Mouse (Mus musculus): Measurements from ENCODE around the gene Tcf7l2. TPM values are rescaled to one million over a fixed set of nuclear protein-coding genes. Genes with fewer than 3 reads are reported as not detected.

Gene Tcf7l2
- total RNA-seq, 2 experiments from 2014 or later: 8.1 to 12.1 TPM

DNA sequence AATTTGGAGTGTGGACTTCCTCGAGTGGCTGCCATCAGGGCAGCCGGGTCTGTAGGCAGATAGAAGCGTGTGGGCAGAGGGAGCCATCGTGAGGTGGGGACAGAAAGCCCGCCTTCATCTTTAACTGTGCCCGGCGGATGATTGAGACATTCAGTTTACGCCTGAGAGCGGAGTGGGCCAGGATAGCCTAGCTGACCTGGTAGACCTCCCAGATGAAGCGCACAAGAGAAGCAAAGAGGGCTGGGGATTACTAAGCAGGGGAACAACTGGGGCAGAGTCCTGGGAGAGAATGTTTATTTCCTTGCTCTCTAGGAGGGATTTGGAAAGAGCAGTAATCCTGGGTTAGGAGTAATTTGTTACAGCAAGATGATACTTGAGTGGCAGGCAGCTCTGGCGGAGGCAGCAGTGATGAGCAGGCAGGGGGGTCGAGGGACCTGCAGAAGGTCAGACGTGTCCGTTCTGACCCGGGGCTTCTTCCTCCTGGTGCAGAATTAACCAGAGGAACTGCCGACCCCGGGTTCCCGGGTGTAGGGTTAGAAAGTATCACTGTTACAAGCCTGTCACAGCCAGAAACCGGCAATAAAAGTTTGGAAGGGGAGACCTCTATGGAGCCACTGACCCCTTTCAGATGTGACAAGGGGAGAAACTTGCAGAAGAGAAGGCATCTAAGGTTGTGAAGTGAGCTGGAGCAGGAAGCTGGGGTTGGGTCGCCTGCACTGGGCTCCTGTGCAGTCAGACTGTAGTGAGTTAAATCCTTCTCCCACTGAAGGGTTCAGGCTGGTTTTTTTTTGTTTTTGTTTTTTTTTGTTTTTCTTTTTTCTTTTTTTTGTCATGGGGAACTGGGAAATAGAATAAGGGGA, 65.8 kb downstream of the Tcf7l2 start:
- no peak for DNase-seq (ENCODE audit: low spot score in 2 of 2)
- intact Hi-C loops (cut with DNase I): no loop called here

DNA sequence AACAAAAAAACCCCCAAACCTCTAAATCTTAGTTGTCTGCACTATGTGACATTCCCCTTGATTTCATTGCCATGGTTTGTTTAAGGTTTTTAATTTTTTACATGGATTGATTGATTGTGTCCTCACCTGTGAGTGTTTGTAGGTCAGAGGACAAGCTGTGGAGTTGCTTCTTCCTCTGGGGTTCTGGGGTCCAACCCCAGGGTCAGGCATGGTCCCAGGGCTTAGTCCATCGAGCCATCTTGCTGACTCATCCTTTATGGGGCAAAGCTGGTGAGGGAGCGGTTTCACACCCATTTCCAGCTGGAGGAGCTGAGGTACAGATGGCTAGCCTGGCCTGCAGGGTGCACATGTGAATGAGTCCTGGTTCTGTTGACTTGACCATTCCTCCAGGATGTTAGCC, 66.7 kb downstream of the Tcf7l2 start:
- intact Hi-C loops (cut with DNase I): no loop called here
- no peak for DNase-seq (ENCODE audit: low spot score in 2 of 2)

DNA sequence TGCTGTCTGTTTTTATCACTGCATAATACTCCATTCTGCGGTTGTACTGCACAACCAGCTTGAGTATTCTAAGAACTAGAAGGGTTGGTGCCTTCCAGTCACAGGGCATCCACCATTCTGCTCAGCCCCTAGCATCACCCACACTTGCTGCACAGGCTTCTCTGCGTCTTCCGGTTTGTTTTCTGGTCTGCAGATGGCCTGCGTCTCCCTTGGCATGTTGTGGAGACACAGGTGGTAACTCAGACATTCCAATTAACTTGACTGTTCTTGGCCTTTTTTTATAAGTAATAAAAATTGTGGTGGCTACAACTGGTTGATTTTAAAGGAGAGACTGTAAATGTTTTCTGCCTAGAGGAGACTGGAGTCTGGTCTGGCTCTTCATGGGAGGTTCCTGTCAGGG, 67.9 kb downstream of the Tcf7l2 start:
- intact Hi-C loops (cut with DNase I): no loop called here
- no peak for DNase-seq (ENCODE audit: low spot score in 2 of 2)

DNA sequence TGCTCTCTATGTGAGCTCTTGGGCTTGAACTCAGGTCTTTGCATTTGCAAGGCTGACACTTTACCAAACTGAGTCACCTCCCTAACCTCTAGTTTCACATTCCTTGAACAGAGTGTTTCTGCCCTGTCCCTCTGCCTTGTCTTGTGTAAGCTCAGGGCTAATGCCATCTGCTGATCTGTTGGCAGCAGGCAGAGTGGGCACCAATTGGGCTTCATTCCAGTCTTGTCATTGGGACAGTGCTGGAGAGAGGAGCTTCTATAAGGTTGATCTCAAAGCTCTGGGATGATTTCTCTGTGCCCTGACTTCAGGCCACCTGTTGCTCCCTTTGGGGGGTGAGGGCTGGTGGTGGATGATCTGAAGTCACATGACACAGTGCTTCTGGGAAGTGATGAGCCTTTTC, 70.6 kb downstream of the Tcf7l2 start:
- intact Hi-C loops (cut with DNase I): no loop called here

DNA sequence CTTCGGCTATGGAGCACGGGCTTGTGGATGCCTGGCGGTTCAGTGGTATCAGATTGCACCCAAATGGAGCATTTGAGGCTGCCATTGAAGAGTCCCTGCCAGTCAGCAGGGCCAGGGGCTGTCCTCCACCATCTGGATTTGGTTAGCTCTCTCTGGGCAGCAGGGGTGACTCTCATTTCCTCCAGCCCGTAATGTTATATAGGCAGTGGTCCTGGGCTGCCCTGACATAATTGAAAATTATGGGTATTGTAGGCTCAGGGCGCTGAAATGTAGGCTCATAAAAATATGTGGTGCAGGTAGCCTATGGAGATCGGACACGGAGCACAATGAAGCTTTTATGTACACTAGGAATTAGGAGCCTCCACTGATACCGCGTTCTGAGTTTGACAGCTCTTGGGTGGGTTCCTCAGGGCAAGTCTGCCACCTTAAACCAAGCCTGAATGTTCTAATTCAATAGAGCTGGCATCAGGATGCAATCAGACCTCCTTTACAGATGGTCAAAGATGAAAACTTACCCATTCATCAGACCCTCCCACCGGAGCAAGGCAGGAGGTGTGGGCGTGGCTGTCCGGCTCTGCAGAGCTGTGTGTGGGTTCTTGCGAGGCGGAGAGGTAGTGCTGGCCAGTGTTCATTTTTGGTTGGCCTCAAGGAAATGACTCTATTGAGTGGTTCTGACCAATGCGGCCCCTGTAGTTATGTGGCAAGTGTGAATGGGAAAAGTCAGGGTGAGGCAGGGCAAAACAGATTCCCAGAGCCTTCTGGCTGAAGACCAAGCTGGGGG, 73.6 kb downstream of the Tcf7l2 start:
- DNase-seq (ENCODE audit: low spot score in 2 of 2): no peak
- intact Hi-C loops (cut with DNase I): no loop called here

More for the DNA sequence above, 70.6 kb downstream of the Tcf7l2 start:
- no peak for DNase-seq (ENCODE audit: low spot score in 2 of 2)

DNA sequence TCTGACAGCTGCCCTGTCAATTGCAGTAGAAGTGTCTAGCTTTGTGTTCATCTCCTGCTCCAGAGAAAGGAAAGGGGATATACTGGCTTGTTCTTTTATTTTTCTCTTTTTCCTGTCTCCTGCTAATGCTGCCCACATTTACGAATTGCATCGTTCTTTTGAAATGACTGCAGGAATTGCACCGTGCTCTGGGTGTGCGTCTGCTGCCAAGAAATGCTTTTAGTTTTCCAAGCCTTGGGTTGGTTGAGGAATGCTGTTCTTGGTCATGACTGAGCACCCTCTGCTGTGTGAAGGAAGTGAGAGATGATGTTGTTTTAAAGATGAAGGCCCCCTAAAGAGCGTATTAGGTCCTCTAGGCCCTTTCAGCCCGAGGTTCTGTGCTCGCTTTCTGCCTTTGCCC, 75.4 kb downstream of the Tcf7l2 start:
- intact Hi-C loops (cut with DNase I): no loop called here
- DNase-seq (ENCODE audit: low spot score in 2 of 2): no peak

DNA sequence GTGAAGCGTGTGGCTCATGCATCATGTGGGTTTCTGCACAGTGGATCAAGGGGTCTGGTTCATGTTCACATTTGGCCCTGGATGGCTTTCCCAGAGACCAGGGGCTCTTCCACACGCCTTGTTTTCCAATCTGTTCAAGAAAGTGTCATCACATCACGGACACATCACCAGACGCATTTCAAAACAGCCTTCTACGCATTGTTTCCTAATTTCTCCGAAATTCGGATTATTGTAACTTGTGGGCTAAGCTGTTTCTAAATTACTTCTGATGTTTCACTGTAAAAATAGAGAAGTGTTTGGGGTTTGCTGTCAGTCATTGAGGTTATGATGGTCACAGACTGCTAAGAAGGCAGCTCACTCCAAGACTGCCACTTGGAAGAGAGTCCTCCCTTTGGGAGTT, 78.6 kb downstream of the Tcf7l2 start:
- DNase-seq (ENCODE audit: low spot score in 2 of 2): no peak
- intact Hi-C loops (cut with DNase I): no loop called here

DNA sequence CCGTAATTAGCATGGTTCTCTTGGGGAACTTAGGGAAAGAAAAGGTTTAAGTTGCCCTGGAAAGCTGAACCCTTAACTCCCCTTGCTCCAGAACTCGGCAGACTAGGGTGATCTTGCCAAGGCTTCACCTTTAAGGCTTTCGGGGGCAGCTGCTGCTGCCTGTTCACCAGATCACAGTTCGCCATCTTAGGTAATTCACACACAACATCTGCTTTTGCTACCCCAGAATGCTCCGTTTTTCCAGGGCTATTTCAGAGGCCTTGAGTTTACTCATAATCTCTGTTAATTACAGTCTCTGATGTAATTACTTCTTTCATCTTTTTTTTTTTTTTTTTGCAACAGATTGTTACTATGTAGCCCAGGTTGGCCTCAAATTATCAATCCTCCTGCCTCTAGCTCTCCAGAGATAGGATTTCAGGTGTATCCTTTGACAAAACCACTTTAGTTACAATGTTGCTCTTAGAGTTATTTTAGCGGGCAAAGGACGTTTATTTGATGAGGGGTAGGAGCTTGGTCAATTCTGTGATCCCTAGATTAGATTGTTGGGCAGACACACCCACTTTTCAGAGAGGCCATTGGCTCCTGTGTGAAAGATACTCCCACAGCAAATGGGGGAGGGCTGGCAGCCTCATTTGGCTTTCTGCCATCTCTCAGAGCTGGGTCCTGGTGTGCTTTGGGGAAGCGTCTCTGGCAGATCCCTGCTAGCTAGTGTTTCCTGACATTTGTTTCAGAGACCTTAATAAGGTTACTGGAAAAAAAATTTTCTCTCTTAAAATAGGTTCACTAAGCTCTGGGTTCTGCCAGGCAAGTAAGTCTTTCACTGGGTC, 83.6 kb downstream of the Tcf7l2 start:
- intact Hi-C loops (cut with DNase I): no loop called here
- peak in 1 of 2 experiments; percentile 11 for DNase-seq (ENCODE audit: low spot score in 2 of 2)

DNA sequence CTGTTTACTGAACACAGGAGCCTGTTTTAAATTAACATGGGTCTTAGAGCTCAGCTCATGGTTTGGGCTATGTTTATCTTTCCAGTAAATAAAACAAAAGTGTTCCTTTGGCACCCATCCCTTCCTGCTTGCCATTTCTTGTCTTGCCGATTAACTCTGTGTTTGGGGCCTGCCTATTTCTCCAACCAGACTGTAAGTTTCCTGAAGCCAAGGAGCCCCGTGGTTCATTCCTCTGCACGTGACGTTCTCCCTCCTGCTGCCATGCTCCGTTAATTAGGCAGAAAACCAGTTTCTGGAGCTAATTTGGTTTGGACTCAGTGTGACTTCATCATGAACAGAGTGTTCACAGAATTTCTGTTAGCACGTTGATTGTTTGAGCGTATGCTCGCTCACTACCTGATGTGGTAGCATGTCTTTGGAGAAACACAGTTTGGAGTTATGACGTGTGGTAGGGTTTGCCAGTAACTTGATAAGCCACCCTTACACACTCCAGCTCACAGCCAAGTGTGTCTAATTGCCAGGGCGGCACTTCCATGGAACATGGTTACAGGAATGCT, 84.4 kb downstream of the Tcf7l2 start:
- intact Hi-C loops (cut with DNase I): no loop called here
- DNase-seq (ENCODE audit: low spot score in 2 of 2): no peak

DNA sequence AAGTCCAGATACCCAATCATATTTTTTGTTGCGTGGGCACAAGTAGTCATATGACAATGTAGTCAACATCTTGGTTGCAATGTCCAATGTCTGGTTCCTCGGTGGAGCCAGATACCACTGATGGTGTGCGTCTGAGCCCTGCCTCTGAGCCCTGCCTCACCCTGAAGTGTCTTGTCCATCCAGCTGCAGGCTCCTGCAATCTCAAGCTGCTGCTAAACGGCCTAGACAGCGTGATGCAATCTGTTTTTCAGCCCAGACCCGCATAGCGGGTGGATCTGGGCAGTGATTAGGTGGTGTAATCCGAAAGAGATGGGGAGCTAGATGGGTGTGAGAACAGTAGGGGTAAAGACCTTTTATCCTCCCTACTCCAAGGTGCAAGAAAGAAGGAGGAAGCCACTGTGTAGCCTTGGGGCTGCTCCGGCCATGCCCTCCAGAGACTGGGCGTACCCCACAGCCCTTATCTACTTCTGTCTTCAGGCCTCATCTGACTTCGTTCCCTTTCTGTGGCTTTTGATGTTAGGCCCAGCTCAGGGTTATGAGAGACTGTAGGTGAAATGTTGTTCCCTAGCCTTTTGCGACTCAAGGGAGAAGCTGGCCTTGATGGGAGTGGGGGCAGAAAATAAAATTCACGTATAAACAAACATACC, 86.1 kb downstream of the Tcf7l2 start:
- DNase-seq (ENCODE audit: low spot score in 2 of 2): no peak
- intact Hi-C loops (cut with DNase I): no loop called here

DNA sequence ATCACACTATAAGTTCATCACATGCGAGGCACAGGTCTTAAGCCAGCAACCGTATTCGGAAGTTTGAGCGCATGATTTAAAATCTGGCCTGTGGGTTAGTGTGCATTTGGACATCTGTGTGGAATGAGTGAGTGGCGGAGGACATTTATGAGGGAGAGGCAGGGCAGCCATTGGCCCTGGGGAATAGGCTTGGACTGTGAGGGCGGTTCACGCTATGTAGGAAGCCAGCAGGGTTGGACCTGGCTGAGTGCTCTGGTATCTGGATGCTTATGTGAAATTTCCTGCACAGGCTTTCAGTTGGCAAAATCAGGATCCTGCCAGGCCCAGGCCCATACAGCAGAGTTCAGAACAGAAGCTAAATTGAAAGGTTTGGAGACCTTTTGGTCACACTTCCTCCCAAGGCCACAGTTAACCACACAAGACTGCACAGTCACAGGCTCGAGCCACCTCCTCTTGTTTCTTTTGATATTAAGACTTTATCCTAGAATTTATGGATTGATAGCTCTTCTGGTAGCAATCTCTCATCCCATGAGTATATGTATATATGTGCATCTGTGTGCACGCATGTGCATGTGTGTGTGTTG, 89.4 kb downstream of the Tcf7l2 start:
- no peak for DNase-seq (ENCODE audit: low spot score in 2 of 2)
- intact Hi-C loops (cut with DNase I): no loop called here

DNA sequence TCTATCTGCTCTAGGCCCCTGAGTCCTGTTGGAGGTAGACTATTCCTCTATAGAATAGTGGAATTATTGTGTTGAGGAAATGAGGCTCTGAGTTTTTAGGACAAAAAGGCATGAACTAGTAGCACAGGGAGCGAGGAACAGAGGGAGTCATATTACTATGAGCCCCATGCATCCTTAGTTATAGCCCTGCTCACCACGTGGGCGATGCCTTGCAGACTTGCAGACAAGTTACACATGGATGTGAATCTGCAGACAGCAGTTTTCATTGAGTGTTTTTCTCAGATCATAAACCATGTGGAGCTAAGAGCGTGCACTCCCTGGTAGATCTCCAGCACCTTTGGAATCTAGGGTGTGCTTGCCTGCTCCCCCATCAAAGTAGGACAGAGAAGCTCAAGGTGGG, 90.5 kb downstream of the Tcf7l2 start:
- no peak for DNase-seq (ENCODE audit: low spot score in 2 of 2)
- intact Hi-C loops (cut with DNase I): no loop called here

DNA sequence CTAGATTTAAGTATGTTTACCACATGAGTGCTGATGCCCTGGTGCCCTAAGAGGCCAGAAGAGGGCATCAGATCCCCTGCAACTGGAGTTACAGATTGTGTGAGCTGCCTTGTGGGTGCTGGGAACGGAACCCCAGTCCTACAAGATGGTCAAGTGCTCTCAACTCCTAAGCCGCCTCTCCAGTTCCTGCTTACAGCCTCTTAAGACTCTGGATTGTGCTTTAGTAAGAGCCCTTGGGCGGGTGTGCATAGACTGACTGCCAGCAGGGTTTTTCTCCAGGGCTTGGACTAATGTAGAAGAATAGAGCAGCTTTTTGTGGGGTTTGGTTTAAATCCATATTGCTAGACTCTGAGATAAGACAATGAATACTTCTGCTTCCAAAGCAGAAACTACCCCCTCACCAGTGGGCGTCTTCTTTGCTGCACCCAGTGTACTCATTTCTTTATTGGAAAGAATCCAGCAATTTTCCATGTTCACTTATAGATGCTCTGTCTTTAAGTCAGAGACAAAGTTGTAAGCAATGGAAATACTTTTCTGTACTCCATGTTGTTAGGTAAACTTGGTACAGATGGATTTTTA, 92.3 kb downstream of the Tcf7l2 start:
- DNase-seq (ENCODE audit: low spot score in 2 of 2): peak in 1 of 2 experiments; percentile 56
- intact Hi-C loops (cut with DNase I): no loop called here

DNA sequence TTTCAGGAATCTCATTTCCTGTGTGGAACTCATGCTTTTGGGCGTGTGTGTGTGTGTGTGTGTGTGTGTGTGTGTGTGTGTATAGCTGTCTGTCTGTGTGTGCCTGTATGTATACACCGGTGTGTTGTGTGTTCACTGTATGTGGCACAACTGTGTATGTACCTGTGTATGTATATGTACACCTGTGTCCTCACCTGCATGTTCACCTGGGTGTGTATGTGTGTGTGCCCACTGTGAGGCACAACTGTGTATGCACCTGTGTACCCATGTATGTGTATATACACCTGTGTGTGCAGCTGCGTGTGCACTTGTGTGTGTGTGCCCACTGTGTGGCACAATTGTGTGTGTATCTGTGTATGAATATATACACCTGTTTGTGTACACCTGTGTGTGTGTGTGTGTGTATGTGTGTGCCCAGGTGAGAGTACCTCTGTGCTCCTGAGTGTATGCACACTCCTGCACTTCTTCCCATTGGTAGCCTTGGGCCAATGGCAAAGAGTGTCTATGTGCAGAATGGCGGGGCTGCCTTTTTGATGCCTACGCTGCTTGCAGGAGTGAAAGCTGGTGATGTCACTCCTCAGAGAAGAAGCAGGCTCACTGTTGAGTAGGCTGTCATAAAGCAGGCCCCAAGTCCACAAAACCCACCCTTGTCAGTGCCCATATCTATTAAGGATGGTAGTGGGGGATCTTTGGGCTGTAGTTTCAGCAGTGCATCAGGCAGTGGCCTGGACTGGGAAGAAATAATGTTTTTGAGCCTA, 95.5 kb downstream of the Tcf7l2 start:
- intact Hi-C loops (cut with DNase I): loop anchor here (5.0 kb wide), 1 partner anchor 95 kb away; the partner anchor contains the start of gene Tcf7l2

DNA sequence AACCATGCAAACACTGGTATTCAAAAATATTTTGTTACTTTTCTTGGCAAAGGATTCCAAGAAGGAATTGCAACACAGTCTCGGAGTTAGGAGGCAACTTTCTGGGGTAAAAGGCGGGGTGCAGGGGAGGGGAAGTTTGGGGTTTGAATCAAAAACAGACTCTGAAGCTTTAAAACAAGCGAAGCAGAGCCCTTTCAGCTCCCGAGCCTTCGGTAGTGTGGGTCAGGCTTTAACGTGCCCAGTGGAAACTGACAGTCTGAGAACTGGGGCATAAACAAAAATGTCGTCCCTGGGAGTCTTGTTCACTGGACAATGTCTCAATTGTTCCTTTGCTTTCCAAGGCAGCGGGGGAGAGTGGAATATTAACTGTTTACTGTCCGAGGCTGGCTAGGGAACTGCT, 96.3 kb downstream of the Tcf7l2 start:
- DNase-seq (ENCODE audit: low spot score in 2 of 2): peak in 1 of 2 experiments; percentile 6
- intact Hi-C loops (cut with DNase I): loop anchor here (5.0 kb wide), 1 partner anchor 96 kb away; the partner anchor contains the start of gene Tcf7l2

More for the DNA sequence above, 95.5 kb downstream of the Tcf7l2 start:
- no peak for DNase-seq (ENCODE audit: low spot score in 2 of 2)

DNA sequence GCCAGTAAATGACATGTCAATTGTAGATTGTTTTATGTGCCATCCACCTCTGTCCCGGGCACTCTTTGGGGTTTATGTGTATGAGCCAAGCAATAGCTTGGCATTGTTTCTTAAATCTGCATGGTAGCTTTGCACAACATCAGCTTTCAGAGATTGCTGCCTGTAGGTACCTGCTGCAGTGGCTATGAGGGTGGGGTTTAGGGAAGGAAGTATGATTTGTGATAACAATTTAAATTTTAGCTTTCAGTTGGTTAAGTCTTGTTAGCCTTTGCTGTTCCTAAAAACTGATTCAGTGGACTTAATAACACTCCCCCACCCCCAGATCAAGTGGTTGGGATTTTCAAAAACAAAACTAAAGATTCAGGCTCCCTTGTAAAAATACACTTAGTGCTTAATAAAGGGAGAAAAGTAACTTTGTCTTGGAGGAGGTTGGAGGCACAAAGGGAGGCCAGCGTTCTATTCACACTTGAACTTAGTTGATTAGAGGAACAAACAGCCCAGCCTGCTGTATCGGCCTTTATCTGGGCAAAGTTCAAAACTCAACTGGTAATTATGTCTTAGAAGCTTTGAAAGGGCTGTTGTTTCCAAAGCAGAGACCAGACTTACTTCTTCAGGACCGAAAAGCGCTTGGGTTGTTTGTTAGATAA, 96.9 kb downstream of the Tcf7l2 start:
- no peak for DNase-seq (ENCODE audit: low spot score in 2 of 2)
- intact Hi-C loops (cut with DNase I): loop anchor here (5.0 kb wide), 1 partner anchor 96 kb away; the partner anchor contains the start of gene Tcf7l2

DNA sequence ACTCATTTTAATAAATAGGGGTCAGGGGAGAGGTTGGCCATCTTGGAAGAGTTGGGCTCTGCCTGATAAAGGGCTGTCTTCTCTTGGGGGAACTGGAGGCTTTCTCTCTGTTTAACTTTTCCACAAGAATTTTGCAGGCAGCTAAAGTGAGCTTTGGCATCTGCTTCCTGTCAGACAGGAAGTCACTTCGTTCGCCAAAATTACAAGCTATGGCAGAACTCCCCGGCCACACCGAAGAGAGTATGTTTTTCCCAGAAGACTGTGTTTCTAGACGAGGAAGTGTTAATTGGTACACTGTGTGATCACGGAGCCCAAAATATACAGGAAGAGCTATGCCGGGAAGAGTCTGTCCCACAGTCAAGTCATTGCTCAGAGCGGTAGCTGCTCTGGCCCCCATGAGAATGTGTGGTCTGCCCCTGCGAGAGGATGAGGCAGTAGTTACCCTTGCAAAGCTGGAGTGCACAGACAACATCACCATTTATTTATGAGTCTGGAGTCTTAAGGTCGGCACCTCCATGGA, 97.5 kb downstream of the Tcf7l2 start:
- intact Hi-C loops (cut with DNase I): loop anchor here (5.0 kb wide), 1 partner anchor 97 kb away; the partner anchor contains the start of gene Tcf7l2
- DNase-seq (ENCODE audit: low spot score in 2 of 2): peak; percentile 3 to 21
